Mouse (Mus musculus) cerebellum, postnatal 4 days (tissue): ENCODE measurements around the gene Fzd1.

Source experiments
- DNase-seq, 2 experiments: peaks; one replicate each; pipeline ENCODE4 v3.0.0; 2022; ENCODE audit warnings: low spot score in 2 of 2, mixed read lengths in 1 of 2

Fzd1 gene

GRCm38 (mm10) chr5:4753161-4753560 is 4.7 kb downstream of the Fzd1 start:
- DNase-seq: no peak

GRCm38 (mm10) chr5:4742722-4743121 is 15.1 kb downstream of the Fzd1 start:
- no peak for DNase-seq

GRCm38 (mm10) chr5:4737013-4737412 is 20.8 kb downstream of the Fzd1 start:
- DNase-seq: no peak

DNA sequence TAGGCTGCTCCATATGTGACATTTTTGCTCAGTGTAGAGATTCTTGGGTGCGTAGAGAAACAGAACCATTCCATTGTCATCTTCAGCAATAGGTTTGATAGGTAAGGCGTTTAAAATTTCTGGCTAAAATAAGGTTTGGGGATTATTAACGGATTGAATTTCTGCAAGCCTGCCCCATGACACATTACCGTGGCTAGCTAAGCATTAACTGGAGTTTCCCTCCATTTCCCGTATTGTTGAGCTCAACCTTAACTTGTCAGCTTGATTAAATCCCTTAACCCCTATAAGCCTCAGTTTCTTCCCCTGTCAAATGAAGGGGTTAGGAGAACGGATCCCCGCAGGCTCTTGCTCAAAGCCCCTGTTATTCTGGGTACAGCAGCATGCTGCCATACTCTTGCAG is 22.4 kb downstream of the Fzd1 start:
- DNase-seq: no peak

DNA sequence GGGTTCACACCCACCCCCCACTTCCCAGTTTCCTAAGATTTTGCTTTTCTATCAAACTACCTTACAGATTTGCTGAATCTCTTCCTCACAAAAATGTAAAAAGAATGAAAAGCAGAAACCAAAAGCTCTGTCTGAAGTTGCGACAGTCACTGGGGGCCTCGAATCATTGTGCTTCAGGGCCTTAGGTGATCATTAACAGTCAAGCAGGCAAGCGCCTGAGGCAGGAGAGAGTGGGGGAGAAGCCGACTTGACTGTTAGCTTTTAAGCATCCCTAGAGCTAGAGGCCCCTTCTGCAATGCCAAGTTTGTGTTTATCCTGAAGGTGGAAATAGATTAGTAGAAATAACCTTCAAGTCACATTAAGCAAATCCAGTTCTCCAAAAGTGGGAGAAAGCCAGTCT is 24.6 kb downstream of the Fzd1 start:
- no peak for DNase-seq

DNA sequence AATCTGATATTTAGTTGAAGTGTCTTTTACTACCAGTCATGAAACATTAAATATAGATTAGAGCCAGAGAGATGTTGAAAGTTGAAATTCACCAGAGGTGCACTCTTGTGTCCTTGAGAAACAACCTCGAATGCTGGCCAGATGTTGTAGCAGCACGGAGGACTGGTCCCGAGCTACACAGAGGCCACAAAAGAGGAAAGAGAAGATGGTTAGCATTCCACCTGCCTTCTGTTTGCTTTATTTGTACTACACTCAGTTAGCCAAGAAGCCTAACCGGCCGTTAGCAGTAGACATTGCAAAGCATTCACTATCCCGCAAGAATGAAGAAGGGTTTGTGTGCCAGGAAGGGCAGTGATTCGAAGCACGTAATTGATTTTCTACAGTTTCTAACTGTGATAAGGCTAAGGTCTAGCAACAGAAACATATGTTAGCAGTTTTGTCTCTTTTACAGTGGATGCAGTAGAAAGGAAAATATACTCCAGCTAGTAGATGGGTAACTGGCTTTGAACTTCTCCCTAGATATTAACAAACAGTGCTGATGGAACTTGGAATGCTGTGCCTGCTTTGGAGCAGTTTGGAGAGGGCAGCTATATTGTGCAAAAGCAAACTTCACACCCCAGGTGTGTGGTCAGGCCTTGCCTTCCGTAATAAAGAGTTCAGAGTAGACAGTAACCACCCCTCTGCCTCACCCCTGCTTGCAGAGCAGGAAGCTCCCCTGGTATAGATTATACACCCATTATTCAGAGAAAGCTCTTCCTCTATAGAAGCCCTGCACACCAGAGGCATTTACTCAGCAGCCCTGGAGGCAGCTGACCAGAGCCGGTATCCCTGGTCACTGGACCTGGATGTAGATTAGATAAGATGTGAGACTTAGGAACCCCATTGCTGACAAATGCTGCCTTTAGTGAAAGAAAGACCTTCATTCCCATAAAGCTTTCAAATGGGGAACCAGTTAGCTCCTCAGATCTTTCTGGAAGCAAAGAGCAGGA is 25.3 kb downstream of the Fzd1 start:
- no peak for DNase-seq

DNA sequence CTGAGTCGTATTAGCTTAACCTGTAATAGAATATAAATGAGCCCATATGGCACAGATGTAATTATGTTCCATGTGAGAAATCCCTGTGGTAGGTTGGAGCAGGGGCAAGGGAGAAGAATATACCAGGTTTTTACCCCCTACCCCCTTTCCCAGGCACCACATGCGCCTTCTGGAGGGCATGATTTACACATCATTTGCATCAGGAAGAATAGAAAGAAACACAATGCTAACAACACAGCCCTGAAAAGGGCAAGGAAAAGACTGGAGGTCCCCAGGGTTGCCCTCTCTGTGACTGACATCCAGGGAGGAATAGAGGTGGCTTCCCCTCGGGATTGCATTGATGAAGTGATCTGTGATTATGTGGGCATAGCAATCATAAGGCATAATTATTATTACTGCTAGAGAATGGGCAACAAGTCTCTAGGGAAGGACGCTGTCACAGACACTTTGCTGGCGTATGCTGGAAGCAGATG is 26.1 kb downstream of the Fzd1 start:
- no peak for DNase-seq

- no peak for DNase-seq
Observed at GRCm38 (mm10) chr5:4731064-4731463, 26.8 kb downstream of the Fzd1 start.
